Mouse (Mus musculus) stomach, embryonic 14.5 days (tissue): Measurements from ENCODE around the gene Dst. TPM values are rescaled to one million over a fixed set of nuclear protein-coding genes. Genes with fewer than 3 reads are reported as not detected.

ENCODE experiments used
- ATAC-seq: fragments of 200-750 bp; cut with Nextera tagmentation; 2 replicates; pipeline ENCODE4 v1.8.0; 2017; ENCODE audit warnings: low read depth, moderate TSS enrichment; ENCODE audit not compliant: insufficient number of reproducible peaks, insufficient read depth, low FRiP score
- H3K27ac ChIP-seq: fragments of 300-500 bp; sonication (generic); 2 replicates; pipeline ENCODE4 v1.5.1; 2014; ENCODE audit warnings: mild to moderate bottlenecking, low read length, moderate library complexity, mixed read lengths
- H3K27me3 ChIP-seq: fragments of 300-500 bp; sonication (generic); 2 replicates; pipeline ENCODE4 v1.6.1; 2014; ENCODE audit warnings: low read length, control low read depth, mixed read lengths; ENCODE audit not compliant: control insufficient read depth, insufficient read depth
- H3K36me3 ChIP-seq: fragments of 300-500 bp; sonication (generic); 2 replicates; pipeline ENCODE4 v1.6.1; 2014; ENCODE audit warnings: mild to moderate bottlenecking, control low read depth, low read length, moderate library complexity, mixed read lengths; ENCODE audit not compliant: control insufficient read depth, insufficient read depth
- H3K4me1 ChIP-seq: fragments of 300-500 bp; sonication (generic); 2 replicates; pipeline ENCODE4 v1.6.1; 2014; ENCODE audit warnings: low read length, control low read depth, mixed read lengths; ENCODE audit not compliant: control insufficient read depth, insufficient read depth
- H3K4me2 ChIP-seq: fragments of 300-500 bp; sonication (generic); replicated peaks from 2 replicates; pipeline ENCODE4 v1.6.1; 2014; ENCODE audit warnings: low read depth, low read length, control low read depth
- H3K4me3 ChIP-seq: fragments of 300-500 bp; sonication (generic); 2 replicates; pipeline ENCODE4 v1.5.1; 2014; ENCODE audit warnings: low read depth, low read length, control low read depth
- H3K9ac ChIP-seq: fragments of 300-500 bp; sonication (generic); replicated peaks from 2 replicates; pipeline ENCODE4 v1.6.1; 2014; ENCODE audit warnings: low read depth, mild to moderate bottlenecking, control low read depth, low read length, moderate library complexity, mixed read lengths
- H3K9me3 ChIP-seq: fragments of 300-500 bp; sonication (generic); 2 replicates; pipeline ENCODE4 v1.6.1; 2016; ENCODE audit warnings: low read depth, low read length, control low read depth; ENCODE audit not compliant: control insufficient read depth
- WGBS: fragments of 180-500 bp; shearing (Covaris S2); extraction: QIAGEN DNeasy Blood & Tissue Kit; methylation state at CpG from one replicate; pipeline ENCODE4 v1.1.7; 2014; 5-methylcytosine and 5-hydroxymethylcytosine counted together
- polyA plus RNA-seq: library from polyadenylated mRNA; unstranded; fragments of >200 nt; fragmentation: Nextera tagmentation; extraction: Ambion mirVana; gene quantifications from 2 replicates; pipeline ENCODE4 v1.2.1, GENCODE M21; 2014

The Dst gene
- polyA plus RNA-seq, 1 experiment from 2014 or later: 42.0 TPM

- Histone ChIP-seq H3K36me3 (peaks cover 11% of the 10 kb centered on the region), H3K4me3 (no peak overlapping the region), H3K9ac (no peak overlapping the region), H3K9me3 (no peaks in the 10 kb centered on the region), H3K27ac (no peak overlapping the region), H3K4me1 (no peaks in the 10 kb centered on the region), H3K4me2 (no peak overlapping the region), H3K27me3 (no peaks in the 10 kb centered on the region)
- ATAC-seq: no peak
- 92% methylated on average over 8 of the region's 8 CpGs for WGBS
These were observed 338.6 kb downstream of the Dst start for GRCm38 (mm10) chr1:34246642-34246987.

GRCm38 (mm10) chr1:34251137-34251536 is 343.1 kb downstream of the Dst start:
- Histone ChIP-seq H3K4me3 (no peak overlapping the region), H3K9me3 (no peaks in the 10 kb centered on the region), H3K9ac (no peak overlapping the region), H3K27ac (no peak overlapping the region), H3K4me2 (no peak overlapping the region), H3K27me3 (no peaks in the 10 kb centered on the region), H3K4me1 (no peaks in the 10 kb centered on the region), H3K36me3 (peaks cover 8% of the 10 kb centered on the region; the same call in 1 of the 2 replicates)
- ATAC-seq: no peak
- WGBS: 77% methylated on average over 13 of the region's 13 CpGs

GRCm38 (mm10) chr1:34252267-34252666 is 344.2 kb downstream of the Dst start:
- H3K27ac ChIP-seq: no peak overlapping the region
- no peak overlapping the region for H3K4me2 ChIP-seq
- H3K4me1 ChIP-seq: no peaks in the 10 kb centered on the region
- no peaks in the 10 kb centered on the region for H3K27me3 ChIP-seq
- no peak overlapping the region for H3K4me3 ChIP-seq
- no peak overlapping the region for H3K9ac ChIP-seq
- peaks cover 4% of the 10 kb centered on the region; the same call in 1 of the 2 replicates for H3K36me3 ChIP-seq
- H3K9me3 ChIP-seq: no peaks in the 10 kb centered on the region
- ATAC-seq: no peak
- WGBS: 80% methylated on average over 8 of the region's 8 CpGs

- WGBS: 67% methylated on average over 7 of the region's 7 CpGs
- ATAC-seq: no peak
- no peak overlapping the region for H3K4me3 ChIP-seq
- no peak overlapping the region for H3K4me2 ChIP-seq
- H3K9ac ChIP-seq: no peak overlapping the region
- no peaks in the 10 kb centered on the region for H3K4me1 ChIP-seq
- no peaks in the 10 kb centered on the region; the same call in 1 of the 2 replicates for H3K36me3 ChIP-seq
- no peaks in the 10 kb centered on the region for H3K9me3 ChIP-seq
- no peak overlapping the region for H3K27ac ChIP-seq
- H3K27me3 ChIP-seq: no peaks in the 10 kb centered on the region
These were observed 345.9 kb downstream of the Dst start for GRCm38 (mm10) chr1:34253876-34254275.

- 91% methylated on average over 8 of the region's 8 CpGs for WGBS
- Histone ChIP-seq H3K9ac (no peak overlapping the region), H3K27me3 (no peaks in the 10 kb centered on the region), H3K4me2 (no peak overlapping the region), H3K4me3 (no peak overlapping the region), H3K9me3 (no peaks in the 10 kb centered on the region), H3K36me3 (peaks cover 12% of the 10 kb centered on the region; the same call in 1 of the 2 replicates), H3K4me1 (no peaks in the 10 kb centered on the region), H3K27ac (no peak overlapping the region)
- ATAC-seq: no peak
These were observed 351.9 kb downstream of the Dst start for GRCm38 (mm10) chr1:34259898-34260297.

- Histone ChIP-seq H3K9me3 (no peaks in the 10 kb centered on the region), H3K27ac (no peak overlapping the region), H3K4me3 (no peak overlapping the region), H3K36me3 (peaks cover 17% of the 10 kb centered on the region; the same call in 1 of the 2 replicates), H3K27me3 (no peaks in the 10 kb centered on the region), H3K4me2 (no peak overlapping the region), H3K4me1 (no peaks in the 10 kb centered on the region), H3K9ac (no peak overlapping the region)
- no peak for ATAC-seq
- 74% methylated on average over 12 of the region's 12 CpGs for WGBS
These were observed 353.0 kb downstream of the Dst start for GRCm38 (mm10) chr1:34261011-34261410.

- Histone ChIP-seq H3K36me3 (peaks cover 27% of the 10 kb centered on the region), H3K4me1 (no peaks in the 10 kb centered on the region), H3K9me3 (no peaks in the 10 kb centered on the region), H3K27me3 (no peaks in the 10 kb centered on the region), H3K9ac (no peak overlapping the region), H3K27ac (no peak overlapping the region), H3K4me3 (no peak overlapping the region), H3K4me2 (no peak overlapping the region)
- ATAC-seq: no peak
- 87% methylated on average over 13 of the region's 13 CpGs for WGBS
These were observed 360.5 kb downstream of the Dst start for GRCm38 (mm10) chr1:34268520-34268919.

GRCm38 (mm10) chr1:34269578-34269977 is 361.6 kb downstream of the Dst start:
- Histone ChIP-seq H3K4me1 (no peaks in the 10 kb centered on the region), H3K27ac (no peak overlapping the region), H3K27me3 (no peaks in the 10 kb centered on the region), H3K4me2 (no peak overlapping the region), H3K9ac (no peak overlapping the region), H3K9me3 (no peaks in the 10 kb centered on the region), H3K36me3 (peaks cover 23% of the 10 kb centered on the region), H3K4me3 (no peak overlapping the region)
- ATAC-seq: no peak
- 76% methylated on average over 11 of the region's 11 CpGs for WGBS

- 90% methylated on average over 12 of the region's 12 CpGs for WGBS
- Histone ChIP-seq H3K36me3 (peaks cover 26% of the 10 kb centered on the region), H3K9ac (no peak overlapping the region), H3K27me3 (no peaks in the 10 kb centered on the region), H3K27ac (no peak overlapping the region), H3K9me3 (no peaks in the 10 kb centered on the region), H3K4me2 (no peak overlapping the region), H3K4me1 (no peaks in the 10 kb centered on the region), H3K4me3 (no peak overlapping the region)
- ATAC-seq: no peak
These were observed 365.9 kb downstream of the Dst start for GRCm38 (mm10) chr1:34273922-34274321.
